Mouse (Mus musculus): ENCODE data around the gene Dexi.

DNA sequence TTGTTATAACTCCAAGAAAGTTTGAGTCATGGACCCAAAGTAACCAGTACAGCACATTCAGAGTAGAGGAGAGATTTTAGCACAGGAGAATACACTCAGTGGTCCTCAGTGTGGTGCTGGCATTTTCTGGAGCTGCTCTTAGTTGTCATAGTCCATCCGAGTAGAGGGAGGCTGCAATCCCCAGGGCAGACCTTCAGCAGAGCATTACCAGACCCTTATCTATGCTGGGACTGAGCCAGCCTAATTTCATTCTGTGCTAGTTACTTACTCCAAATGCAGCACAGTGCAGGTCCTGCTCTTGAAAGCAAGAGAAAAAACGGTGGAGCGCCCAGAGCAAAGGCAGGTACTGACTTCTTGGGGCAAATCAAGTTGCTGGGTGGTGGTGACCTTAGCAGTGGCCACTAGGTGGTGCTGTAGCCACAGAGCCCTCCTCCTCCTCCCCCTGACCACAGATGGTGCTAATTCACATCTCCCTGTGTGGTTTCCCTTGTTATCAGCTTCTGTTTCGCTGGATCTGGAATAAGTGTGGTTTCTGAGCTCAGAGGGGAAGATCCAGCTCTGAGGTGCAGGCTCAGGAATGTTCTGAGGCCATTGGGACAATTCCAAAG is 22.5 kb upstream of the Dexi start:
- TF ChIP-seq CTCF (IDR thresholded peaks at IDR 0.05; ENCODE audit: low read depth, low read length) (peak; percentile 95), TAL1 (conservative IDR thresholded peaks at IDR 0.05; ENCODE audit: low read depth, low read length) (no peak), GATA1 (IDR thresholded peaks at IDR 0.05; ENCODE audit: borderline replicate concordance, low read length) (no peak)

Measured in G1E (cell line).